Mouse (Mus musculus) midbrain, embryonic 12.5 days (tissue): ENCODE measurements around the gene Tekt3. TPM values are rescaled to one million over a fixed set of nuclear protein-coding genes. Genes with fewer than 3 reads are reported as not detected.

ENCODE experiments used
- ATAC-seq: fragments of 200-750 bp; cut with Nextera tagmentation; 2 replicates; pipeline ENCODE4 v1.8.0; 2017; ENCODE audit warnings: low read depth, moderate TSS enrichment, moderate library complexity; ENCODE audit not compliant: low FRiP score
- H3K27ac ChIP-seq: fragments of 300-500 bp; sonication (generic); replicated peaks from 2 replicates; pipeline ENCODE4 v1.5.1; 2016; ENCODE audit warnings: mild to moderate bottlenecking
- H3K27me3 ChIP-seq: fragments of 300-500 bp; sonication (generic); 2 replicates; pipeline ENCODE4 v1.6.1; 2016; ENCODE audit warnings: mild to moderate bottlenecking
- H3K36me3 ChIP-seq: fragments of 300-500 bp; sonication (generic); 2 replicates; pipeline ENCODE4 v1.6.1; 2016
- H3K4me1 ChIP-seq: fragments of 300-500 bp; sonication (generic); 2 replicates; pipeline ENCODE4 v1.6.1; 2016
- H3K4me2 ChIP-seq: fragments of 300-500 bp; sonication (generic); replicated peaks from 2 replicates; pipeline ENCODE4 v1.6.1; 2016; ENCODE audit warnings: mild to moderate bottlenecking, moderate library complexity
- H3K4me3 ChIP-seq: fragments of 300-500 bp; sonication (generic); 2 replicates; pipeline ENCODE4 v1.5.1; 2016; ENCODE audit warnings: mild to moderate bottlenecking
- H3K9ac ChIP-seq: fragments of 300-500 bp; sonication (generic); replicated peaks from 2 replicates; pipeline ENCODE4 v1.6.1; 2016; ENCODE audit warnings: mild to moderate bottlenecking, moderate library complexity
- H3K9me3 ChIP-seq: fragments of 300-500 bp; sonication (generic); 2 replicates; pipeline ENCODE4 v1.6.1; 2016; ENCODE audit warnings: mild to moderate bottlenecking
- WGBS: fragments of 180-500 bp; shearing (Covaris S2); methylation state at CpG from one replicate; pipeline ENCODE4 v1.1.7; 2016; 5-methylcytosine and 5-hydroxymethylcytosine counted together
- polyA plus RNA-seq: library from polyadenylated mRNA; unstranded; fragments of >200 nt; fragmentation: Nextera tagmentation; extraction: Ambion mirVana; gene quantifications from 2 replicates; pipeline ENCODE4 v1.2.1, GENCODE M21; 2016

The Tekt3 gene
- polyA plus RNA-seq, 1 experiment from 2014 or later = not detected

DNA sequence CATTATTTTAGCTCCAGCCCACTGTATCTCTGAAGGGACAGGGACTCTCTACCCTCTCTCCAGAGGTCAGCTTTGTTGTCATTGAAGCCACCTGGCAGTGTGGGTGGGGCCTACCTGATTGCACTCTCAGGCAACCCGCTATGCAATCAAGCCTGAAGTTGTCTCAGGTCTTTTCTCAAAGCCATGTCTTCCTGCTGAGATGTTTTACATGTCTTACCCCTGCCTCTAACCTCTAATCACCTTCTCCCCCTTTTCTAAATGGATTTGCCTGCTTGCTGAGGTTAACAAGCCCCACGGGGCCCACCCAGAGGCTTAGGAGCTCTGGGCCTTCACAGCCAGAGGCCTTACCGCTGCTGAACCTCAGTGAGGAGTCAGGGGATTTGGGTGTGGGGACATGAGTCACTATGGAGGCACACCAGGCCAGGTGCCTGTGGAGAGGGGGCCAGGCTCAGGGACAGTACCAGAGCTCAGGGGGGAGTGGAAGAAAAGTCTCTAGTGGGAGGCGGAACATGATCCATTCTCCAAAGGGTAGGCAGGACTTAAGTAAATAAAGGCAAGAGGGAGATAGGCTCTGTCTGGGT is 75.5 kb downstream of the Tekt3 start:
- no peaks in the 10 kb centered on the region for H3K9me3 ChIP-seq
- H3K4me3 ChIP-seq = no peak overlapping the region
- H3K27me3 ChIP-seq = peaks cover 37% of the 10 kb centered on the region
- no peaks in the 10 kb centered on the region for H3K36me3 ChIP-seq
- no peak overlapping the region for H3K27ac ChIP-seq
- WGBS = 57% methylated on average over 4 of the region's 4 CpGs
- H3K4me1 ChIP-seq = peaks cover 14% of the 10 kb centered on the region
- no peak for ATAC-seq
- no peak overlapping the region for H3K4me2 ChIP-seq
- H3K9ac ChIP-seq = no peak overlapping the region

DNA sequence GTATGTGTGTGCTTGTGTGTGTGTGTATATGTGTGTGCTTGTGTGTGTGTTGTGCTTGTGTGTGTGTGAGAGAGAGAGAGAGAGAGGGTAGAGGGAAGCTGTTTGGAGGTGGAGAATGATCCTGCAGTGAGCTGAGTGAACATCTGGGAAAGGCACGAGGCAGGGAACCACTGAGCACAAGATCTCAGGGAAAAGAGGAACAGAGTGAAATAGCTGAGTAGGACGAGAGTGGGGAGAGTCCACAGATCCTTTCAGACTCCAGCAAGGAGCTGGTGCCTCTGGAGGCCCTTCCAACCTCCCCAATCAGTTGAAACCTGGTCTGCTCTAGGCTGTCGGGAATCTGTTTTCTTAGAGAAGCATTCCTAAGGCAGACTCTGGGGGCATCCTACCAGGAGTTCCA is 77.3 kb downstream of the Tekt3 start:
- 67% methylated on average over 3 of the region's 3 CpGs for WGBS
- H3K4me2 ChIP-seq = no peak overlapping the region
- H3K4me3 ChIP-seq = no peak overlapping the region
- peaks cover 19% of the 10 kb centered on the region for H3K27me3 ChIP-seq
- no peaks in the 10 kb centered on the region for H3K36me3 ChIP-seq
- H3K27ac ChIP-seq = no peak overlapping the region
- H3K4me1 ChIP-seq = no peaks in the 10 kb centered on the region
- no peak for ATAC-seq
- no peak overlapping the region for H3K9ac ChIP-seq
- H3K9me3 ChIP-seq = no peaks in the 10 kb centered on the region

DNA sequence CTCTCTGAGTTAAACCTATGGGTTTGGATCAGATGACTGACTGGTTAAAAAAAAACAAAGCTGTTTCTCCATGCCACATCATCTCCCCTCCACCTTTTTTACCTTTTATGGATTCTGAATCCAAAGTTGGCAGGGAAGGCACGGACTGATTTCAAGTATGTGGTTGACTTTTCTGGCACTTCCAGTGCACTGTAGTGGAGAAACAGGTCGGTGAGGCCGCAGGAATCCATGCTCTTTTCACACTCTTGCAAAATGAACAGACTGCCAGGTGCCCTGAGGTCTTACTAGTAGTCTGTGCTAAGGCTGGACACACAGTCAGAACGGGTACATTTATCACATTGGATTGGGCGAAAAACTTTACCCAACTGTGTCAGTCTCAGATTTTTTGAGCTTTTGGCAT is 80.9 kb downstream of the Tekt3 start:
- no peak for ATAC-seq
- Histone ChIP-seq H3K4me2 (no peak overlapping the region), H3K4me3 (no peak overlapping the region), H3K27me3 (no peaks in the 10 kb centered on the region), H3K36me3 (no peaks in the 10 kb centered on the region), H3K9me3 (no peaks in the 10 kb centered on the region), H3K4me1 (no peaks in the 10 kb centered on the region), H3K27ac (no peak overlapping the region), H3K9ac (no peak overlapping the region)
- 92% methylated on average over 5 of the region's 5 CpGs for WGBS

DNA sequence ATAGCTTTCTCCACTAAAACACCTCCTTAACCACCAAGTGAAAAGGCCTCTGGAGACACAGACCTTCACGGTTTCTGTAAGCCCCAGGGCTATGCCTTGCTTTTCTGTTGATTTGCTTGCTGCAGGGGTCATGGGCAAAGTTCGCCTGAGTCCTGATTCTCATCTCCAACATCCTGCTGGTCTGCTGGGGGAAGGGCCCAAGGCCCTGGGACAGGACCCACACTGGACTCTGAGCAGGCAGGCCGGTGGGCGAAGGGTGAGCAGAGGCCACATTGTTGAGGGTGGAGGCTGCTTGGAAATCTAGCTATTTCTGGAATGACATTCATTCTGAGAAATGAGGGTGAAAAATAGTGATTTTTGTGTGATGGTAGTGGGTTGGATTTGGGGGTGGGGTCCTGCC is 81.4 kb downstream of the Tekt3 start:
- Histone ChIP-seq H3K9me3 (no peaks in the 10 kb centered on the region), H3K27me3 (no peaks in the 10 kb centered on the region), H3K4me1 (no peaks in the 10 kb centered on the region), H3K4me3 (no peak overlapping the region), H3K4me2 (no peak overlapping the region), H3K27ac (no peak overlapping the region), H3K36me3 (no peaks in the 10 kb centered on the region), H3K9ac (no peak overlapping the region)
- 87% methylated on average over 4 of the region's 4 CpGs for WGBS
- ATAC-seq = no peak

DNA sequence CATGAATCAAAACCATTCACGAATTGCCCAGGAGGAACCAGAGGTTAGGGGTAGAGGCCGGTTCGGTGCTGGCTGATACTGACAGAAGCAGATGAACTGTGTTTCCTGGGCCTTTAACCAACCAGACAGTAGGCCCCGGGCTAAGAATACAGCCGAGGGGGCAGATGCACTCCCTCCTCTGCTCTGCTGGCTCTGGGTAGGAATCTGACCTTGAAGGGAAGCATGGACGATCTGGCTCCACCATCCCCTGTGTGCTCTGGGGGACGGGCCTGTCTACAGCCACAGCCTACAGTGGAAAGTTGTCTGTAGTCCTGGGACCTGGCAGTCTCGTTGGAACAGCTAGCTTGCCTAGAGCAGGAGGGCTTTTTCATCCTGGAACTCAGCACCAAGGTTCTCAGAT is 82.0 kb downstream of the Tekt3 start:
- Histone ChIP-seq H3K27me3 (no peaks in the 10 kb centered on the region), H3K9me3 (no peaks in the 10 kb centered on the region), H3K4me1 (no peaks in the 10 kb centered on the region), H3K9ac (no peak overlapping the region), H3K4me3 (no peak overlapping the region), H3K36me3 (no peaks in the 10 kb centered on the region), H3K27ac (no peak overlapping the region), H3K4me2 (no peak overlapping the region)
- no peak for ATAC-seq
- WGBS = 84% methylated on average over 8 of the region's 8 CpGs

Other genes starting within 250 kb of the Tekt3 start
- 4.5 and 6.1 TPM in 2 replicates for gene Trim16, start 241.4 kb upstream of the Tekt3 start, polyA plus RNA-seq
- 0.45 and 0.64 TPM in 2 replicates for gene Fbxw10, start 214.6 kb upstream of the Tekt3 start, polyA plus RNA-seq
- 45.1 and 46.1 TPM in 2 replicates for gene Tvp23b, start 182.2 kb upstream of the Tekt3 start, polyA plus RNA-seq
- gene Cdrt4, start 110.5 kb upstream of the Tekt3 start, polyA plus RNA-seq = not detected in 2 replicates
- 29.8 and 41.6 TPM in 2 replicates for gene Pmp22, start 67.3 kb downstream of the Tekt3 start, polyA plus RNA-seq